Mouse (Mus musculus): ENCODE measurements around the gene Dnah1. TPM values are rescaled to one million over a fixed set of nuclear protein-coding genes. Genes with fewer than 3 reads are reported as not detected.

Gene Dnah1
- total and polyA plus RNA-seq, 2 experiments from 2014 or later = 2.1 to 9.9 TPM

DNA sequence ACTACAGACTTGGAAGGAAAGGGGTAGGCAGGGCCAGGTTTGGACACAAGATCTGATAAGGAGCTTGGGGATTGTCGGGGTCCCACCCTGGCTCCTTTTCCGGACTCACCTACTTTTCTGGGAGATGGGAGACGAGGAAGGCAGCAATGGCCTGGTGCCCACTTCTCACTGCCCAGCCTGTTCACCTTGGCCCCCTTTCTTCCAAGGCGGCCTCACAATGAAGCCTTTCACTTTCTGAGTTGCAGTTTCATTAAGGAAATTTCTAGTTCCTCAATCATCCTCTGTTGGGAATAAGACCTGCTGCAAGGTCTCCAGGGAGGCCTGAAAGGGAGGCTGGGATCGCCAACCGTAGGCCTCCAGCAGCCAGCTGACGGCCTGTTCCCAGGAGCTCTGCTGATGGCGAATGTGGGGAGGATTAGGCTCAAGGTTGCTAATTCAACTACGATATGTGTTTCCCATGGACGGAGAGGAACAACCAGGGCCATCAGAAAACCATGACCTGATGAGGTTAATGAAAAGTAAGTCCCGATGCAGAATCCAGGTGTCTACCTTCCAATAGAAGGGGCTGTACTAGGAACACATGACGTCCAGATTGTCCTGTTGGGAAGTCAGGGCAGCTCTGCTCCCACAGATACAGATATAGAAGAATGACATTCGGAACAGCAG lies 91.2 kb downstream of the Dnah1 start:
- TF ChIP-seq CTCF (IDR thresholded peaks at IDR 0.05; ENCODE audit: low read depth) = no peak
- Histone ChIP-seq H3K27me3 (ENCODE audit: insufficient read depth, low read length) (no peaks in the 10 kb centered on the region), H3K9ac (replicated peaks; ENCODE audit: low read length) (0 out of 2 replicates have a peak overlapping the region, but pooled peaks have one; percentile 2), H3K9me3 (ENCODE audit: low read length) (no peaks in the 10 kb centered on the region), H3K27ac (no peak overlapping the region), H3K4me3 (ENCODE audit: low read length) (no peak overlapping the region), H3K4me1 (ENCODE audit: insufficient read depth, low read length) (0 out of 2 replicates have a peak, but pooled peaks cover under 1% of the 10 kb centered on the region), H3K4me2 (ENCODE audit: low read depth, low read length) (no peak overlapping the region), H3K36me3 (ENCODE audit: insufficient read depth, low read length) (no peaks in the 10 kb centered on the region)
- no peak for DNase-seq (ENCODE audit: low spot score)
- 83% methylated on average over 13 of the region's 13 CpGs for WGBS
- ATAC-seq = no peak

DNA sequence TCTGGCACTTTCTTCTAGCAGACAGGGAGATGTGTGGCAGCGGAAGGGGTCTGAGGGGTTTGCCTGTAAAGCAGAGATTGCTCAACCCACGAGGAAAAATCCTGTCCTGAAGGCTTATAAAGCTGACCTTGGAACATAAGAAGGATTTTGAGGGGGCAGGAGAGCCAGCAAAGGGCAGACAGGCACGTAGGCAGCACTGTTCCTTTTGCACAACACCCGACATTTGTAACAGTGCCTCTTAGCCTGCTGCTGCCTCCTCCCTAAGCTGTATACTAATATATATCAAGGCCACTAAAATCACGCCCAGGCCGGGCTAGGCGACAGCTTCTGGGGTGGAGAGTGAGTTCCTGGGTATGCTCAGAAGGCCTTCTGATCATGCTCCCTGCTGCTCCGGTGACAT lies 93.3 kb downstream of the Dnah1 start:
- DNase-seq (ENCODE audit: low spot score) (no peak), ATAC-seq (no peak)
- Histone ChIP-seq H3K4me2 (ENCODE audit: low read depth, low read length) (no peak overlapping the region), H3K4me1 (ENCODE audit: insufficient read depth, low read length) (0 out of 2 replicates have a peak, but pooled peaks cover 9% of the 10 kb centered on the region), H3K27ac (no peak overlapping the region), H3K9me3 (ENCODE audit: low read length) (no peaks in the 10 kb centered on the region), H3K27me3 (ENCODE audit: insufficient read depth, low read length) (no peaks in the 10 kb centered on the region), H3K36me3 (ENCODE audit: insufficient read depth, low read length) (no peaks in the 10 kb centered on the region), H3K4me3 (ENCODE audit: low read length) (no peak overlapping the region), H3K9ac (replicated peaks; ENCODE audit: low read length) (no peak overlapping the region)
- TF ChIP-seq CTCF (IDR thresholded peaks at IDR 0.05; ENCODE audit: low read depth) = no peak
- 79% methylated on average over 8 of the region's 8 CpGs for WGBS

DNA sequence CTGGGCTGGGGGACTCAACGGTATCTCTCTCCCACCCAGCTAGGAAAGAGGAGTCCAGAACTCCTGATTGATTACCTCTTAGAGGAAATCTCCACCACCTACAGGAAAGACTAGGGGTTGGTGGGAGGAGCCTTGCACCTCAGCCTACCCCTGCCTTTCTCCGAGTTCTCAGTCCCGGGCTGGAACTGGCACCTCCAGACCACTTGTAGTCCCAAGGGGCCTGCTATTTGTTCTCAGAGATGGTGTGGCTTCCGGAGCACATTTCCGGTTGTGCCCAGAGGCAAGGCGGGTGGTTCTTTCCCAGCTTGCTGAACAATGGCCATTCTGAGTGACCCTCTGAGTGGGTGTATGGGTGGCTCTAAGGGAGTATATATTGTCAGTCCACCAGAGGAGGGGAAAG lies 95.5 kb downstream of the Dnah1 start:
- no peaks in the 10 kb centered on the region for H3K9me3 ChIP-seq (ENCODE audit: low read length)
- no peaks in the 10 kb centered on the region for H3K27me3 ChIP-seq (ENCODE audit: insufficient read depth, low read length)
- H3K36me3 ChIP-seq (ENCODE audit: insufficient read depth, low read length) = no peaks in the 10 kb centered on the region
- no peak for TF ChIP-seq CTCF (IDR thresholded peaks at IDR 0.05; ENCODE audit: low read depth)
- H3K27ac ChIP-seq = no peak overlapping the region
- 0 out of 2 replicates have a peak, but pooled peaks cover 9% of the 10 kb centered on the region for H3K4me1 ChIP-seq (ENCODE audit: insufficient read depth, low read length)
- DNase-seq (ENCODE audit: low spot score) (no peak), ATAC-seq (no peak)
- H3K4me3 ChIP-seq (ENCODE audit: low read length) = no peak overlapping the region
- WGBS = 75% methylated on average over 6 of the region's 6 CpGs
- no peak overlapping the region for H3K9ac ChIP-seq (replicated peaks; ENCODE audit: low read length)
- H3K4me2 ChIP-seq (ENCODE audit: low read depth, low read length) = no peak overlapping the region

DNA sequence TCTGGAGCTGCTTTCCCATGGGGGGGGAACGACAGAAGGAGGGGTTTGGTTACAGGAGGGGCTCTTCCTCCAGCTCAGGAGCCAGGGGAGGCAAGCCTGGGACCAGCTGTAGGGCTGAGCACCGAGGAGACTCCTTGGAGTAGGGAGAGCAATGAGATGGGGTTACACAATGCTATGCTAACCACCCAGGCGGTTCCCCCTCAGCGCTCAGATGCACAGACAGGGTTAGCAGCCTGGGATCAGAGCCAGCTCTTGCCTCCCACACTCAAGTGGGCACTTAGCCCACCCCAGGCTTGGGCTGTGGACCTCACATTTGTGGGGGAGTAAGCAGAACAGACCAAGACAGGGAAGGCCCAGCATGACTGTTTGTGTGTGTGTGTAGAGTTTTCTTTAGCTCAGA lies 96.7 kb downstream of the Dnah1 start:
- Histone ChIP-seq H3K9ac (replicated peaks; ENCODE audit: low read length) (no peak overlapping the region), H3K4me2 (ENCODE audit: low read depth, low read length) (no peak overlapping the region), H3K36me3 (ENCODE audit: insufficient read depth, low read length) (no peaks in the 10 kb centered on the region), H3K27me3 (ENCODE audit: insufficient read depth, low read length) (no peaks in the 10 kb centered on the region), H3K4me1 (ENCODE audit: insufficient read depth, low read length) (0 out of 2 replicates have a peak, but pooled peaks cover 9% of the 10 kb centered on the region), H3K27ac (no peak overlapping the region; the same call in 1 of the 2 replicates), H3K9me3 (ENCODE audit: low read length) (no peaks in the 10 kb centered on the region), H3K4me3 (ENCODE audit: low read length) (no peak overlapping the region)
- ATAC-seq = peak; percentile 84
- WGBS = 32% methylated on average over 4 of the region's 4 CpGs
- no peak for TF ChIP-seq CTCF (IDR thresholded peaks at IDR 0.05; ENCODE audit: low read depth)
- peak; percentile 72 for DNase-seq (ENCODE audit: low spot score)

DNA sequence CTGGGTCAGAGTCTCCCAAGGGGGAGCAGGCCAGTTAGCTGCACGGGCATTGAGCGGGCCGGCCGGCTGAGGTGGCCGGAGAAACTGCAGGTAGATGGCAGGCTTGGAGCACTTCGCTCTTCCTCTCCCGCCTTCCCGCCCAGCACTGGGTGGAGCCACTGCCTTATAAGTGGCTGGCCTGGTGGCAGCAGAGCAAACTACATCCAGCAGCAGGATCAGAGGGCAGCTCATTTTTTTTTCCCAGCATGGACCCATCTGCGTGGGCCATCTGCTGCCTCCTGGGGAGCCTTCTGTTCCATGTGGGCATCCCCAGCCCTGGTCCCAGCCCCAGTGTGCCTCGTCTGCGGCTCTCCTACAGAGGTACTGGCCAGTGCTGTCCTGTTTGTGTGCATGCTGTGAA lies 106.0 kb downstream of the Dnah1 start, which contains the start of gene Sema3g:
Gene Sema3g (plus strand): TSS at position 195 of the 400 bp plus-strand sequence.
- DNase-seq (ENCODE audit: low spot score) (peak; percentile 71), ATAC-seq (peak; percentile 80)
- Histone ChIP-seq H3K9me3 (ENCODE audit: low read length) (no peaks in the 10 kb centered on the region), H3K4me1 (ENCODE audit: insufficient read depth, low read length) (0 out of 2 replicates have a peak, but pooled peaks cover 3% of the 10 kb centered on the region), H3K27ac (no peak within 1 kb of the TSS), H3K4me2 (ENCODE audit: low read depth, low read length) (peak within 1 kb of the TSS; percentile 25; the same call in 1 of the 2 replicates), H3K9ac (replicated peaks; ENCODE audit: low read length) (0 out of 2 replicates have a peak within 1 kb of the TSS, but pooled peaks have one; percentile 24), H3K27me3 (ENCODE audit: insufficient read depth, low read length) (no peaks in the 10 kb centered on the region), H3K4me3 (ENCODE audit: low read length) (no peak within 1 kb of the TSS), H3K36me3 (ENCODE audit: insufficient read depth, low read length) (no peaks in the 10 kb centered on the region)
- WGBS = 11% methylated on average over 11 of the region's 11 CpGs
- peak; percentile 82 for TF ChIP-seq CTCF (IDR thresholded peaks at IDR 0.05; ENCODE audit: low read depth)

DNA sequence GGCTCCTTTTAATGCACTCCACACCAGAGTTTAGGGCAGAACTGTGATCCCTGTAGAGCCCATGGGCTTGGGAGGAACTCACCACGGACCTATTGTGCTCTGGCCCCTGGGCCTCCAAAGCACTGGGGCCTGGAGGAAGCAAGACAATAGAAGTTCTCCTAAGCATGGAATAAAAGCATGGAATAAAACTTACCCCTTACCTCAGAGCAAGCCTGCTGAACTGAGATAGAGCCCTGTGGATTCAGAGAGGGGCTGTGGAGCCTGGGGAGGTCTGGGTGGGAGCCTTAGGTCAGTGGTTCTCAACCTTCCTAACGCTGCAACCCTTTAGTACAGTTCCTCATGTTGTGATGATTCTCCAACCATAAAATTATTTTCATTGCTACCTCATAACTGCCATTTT lies 106.8 kb downstream of the Dnah1 start, which contains the start of gene Nisch:
Gene Nisch (minus strand): TSS at position 101 of the 400 bp plus-strand sequence.
- no peaks in the 10 kb centered on the region for H3K36me3 ChIP-seq (ENCODE audit: insufficient read depth, low read length)
- 0 out of 2 replicates have a peak within 1 kb of the TSS, but pooled peaks have one; percentile 24 for H3K9ac ChIP-seq (replicated peaks; ENCODE audit: low read length)
- 0 out of 2 replicates have a peak, but pooled peaks cover 3% of the 10 kb centered on the region for H3K4me1 ChIP-seq (ENCODE audit: insufficient read depth, low read length)
- DNase-seq (ENCODE audit: low spot score) (no peak), ATAC-seq (no peak)
- no peaks in the 10 kb centered on the region for H3K27me3 ChIP-seq (ENCODE audit: insufficient read depth, low read length)
- peak within 1 kb of the TSS; percentile 25 for H3K4me2 ChIP-seq (ENCODE audit: low read depth, low read length)
- WGBS = 57% methylated on average over 2 of the region's 2 CpGs
- H3K4me3 ChIP-seq (ENCODE audit: low read length) = no peak within 1 kb of the TSS
- H3K9me3 ChIP-seq (ENCODE audit: low read length) = no peaks in the 10 kb centered on the region
- TF ChIP-seq CTCF (IDR thresholded peaks at IDR 0.05; ENCODE audit: low read depth) = no peak
- H3K27ac ChIP-seq = 0 out of 2 replicates have a peak within 1 kb of the TSS, but pooled peaks have one; percentile 11
